Mouse (Mus musculus): ENCODE data around the gene Braf. TPM values are rescaled to one million over a fixed set of nuclear protein-coding genes. Genes with fewer than 3 reads are reported as not detected.
A peak's percentile ranks its signal among the peaks of the same experiment; 100 is the strongest.

Gene Braf
- total RNA-seq, 2 experiments from 2014 or later: 5.4 to 7.4 TPM

GRCm38 (mm10) chr6:39556900-39557659, 168.2 kb downstream of the Braf start:
- DNase-seq: peak; percentile 36

DNA sequence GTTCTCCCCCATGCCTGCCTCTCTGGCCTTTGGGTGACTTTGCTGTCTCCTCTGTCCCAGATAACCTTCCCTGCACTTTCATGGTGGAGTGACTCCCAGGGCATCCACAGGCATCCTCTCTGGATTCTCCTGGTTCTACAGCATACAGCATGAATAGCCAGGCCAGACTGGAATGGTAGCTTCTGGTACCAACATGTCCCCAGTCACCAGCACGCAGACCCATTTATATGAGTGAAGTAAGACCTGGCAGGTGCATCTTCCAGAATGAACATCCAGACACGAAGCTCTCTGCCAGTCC, 169.7 kb downstream of the Braf start:
- no peak for DNase-seq

DNA sequence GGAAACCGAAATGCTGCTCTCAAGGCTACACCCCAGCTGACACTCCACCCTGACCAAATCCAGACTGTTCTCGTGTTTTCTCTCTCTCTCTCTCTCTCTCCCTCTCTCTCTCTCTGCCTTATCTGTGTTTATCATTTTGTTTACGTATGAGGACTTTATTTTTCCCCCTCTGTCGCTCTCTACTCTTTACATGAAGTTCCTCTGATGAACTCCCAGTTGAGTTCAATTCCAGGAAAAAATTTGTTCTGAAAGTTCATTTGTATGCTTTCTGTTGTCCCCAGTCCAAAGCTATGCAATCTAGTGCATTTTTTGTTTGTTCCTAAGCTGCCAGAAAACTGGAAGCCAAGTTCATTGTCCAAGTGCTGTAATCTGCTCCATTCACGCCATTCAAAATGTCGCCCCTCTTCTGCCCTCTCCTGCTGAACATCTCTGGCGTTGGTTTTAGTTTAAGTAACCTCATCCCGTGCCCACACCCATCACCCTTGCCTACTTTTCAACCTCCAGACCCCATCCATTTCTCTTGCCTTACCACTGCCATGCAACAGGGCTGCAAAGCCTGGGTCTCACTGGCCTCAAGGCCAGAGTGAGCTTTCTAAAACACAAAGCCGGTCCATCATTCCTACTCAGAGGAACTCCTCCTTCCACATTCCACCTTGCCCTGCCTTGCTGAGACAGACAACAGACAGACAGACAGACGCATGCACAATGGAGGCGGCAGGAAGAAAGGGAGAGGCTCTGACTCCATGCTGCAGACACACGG, 170.2 kb downstream of the Braf start:
- no peak for DNase-seq

Other genes with a start within 250 kb of the Braf start
- 1 to 10 TPM; 4.6 to 4.7 TPM for gene Dennd2a, start 167.6 kb downstream of the Braf start, total RNA-seq (2021)
- 1 to 10 TPM; 5.9 to 7.3 TPM for gene Adck2, start 151.6 kb downstream of the Braf start, total RNA-seq (2021)
- not detected for gene Gm42420, start 139.7 kb downstream of the Braf start, total RNA-seq (2021)
- 100 to 1,000 TPM; 442 to 448 TPM for gene Ndufb2, start 132.9 kb downstream of the Braf start, total RNA-seq (2021)
- 10 to 100 TPM; 55.5 to 58.8 TPM for gene Mrps33, start 85.5 kb upstream of the Braf start, total RNA-seq (2021)
- gene Tmem178b, start 147.8 kb upstream of the Braf start, total RNA-seq (2021): 1 to 10 TPM; 3.3 to 3.4 TPM

Measured in gastrocnemius, postnatal 25 days (tissue).